Comparison of ENCODE assay signal across 9 mouse cellular contexts in genomic region chr7:34671911-34672310, GRCm38 (mm10). TPM values are rescaled to one million over a fixed set of nuclear protein-coding genes. Genes with fewer than 3 reads are reported as not detected.
DNase-seq lines count a peak whose midpoint lies in the region; ATAC-seq and TF ChIP-seq lines count a peak whose summit lies in the region.
"Had no signal": no experiment of that assay in that cellular context is flagged by ENCODE, and none has a peak within 500 bp of the region (broad histone marks: within the 10 kb centered on the region; RNA-seq: fewer than 3 reads in every experiment).

No protein-coding gene starts in this region.

- 0% methylated on average over 6 of the region's 6 CpGs for WGBS in intestine, embryonic 14.5 days

- TF ChIP-seq CTCF in gastrocnemius, adult 2 months (IDR thresholded peaks at IDR 0.05), result no peak

- no peak overlapping the region for H3K27ac ChIP-seq in gastrocnemius, adult 2 months
- H3K27ac ChIP-seq in intestine, embryonic 14.5 days (ENCODE audit: low read depth), result no peak overlapping the region

- no peaks in the 10 kb centered on the region for H3K9me3 ChIP-seq in intestine, embryonic 14.5 days (ENCODE audit: control insufficient read depth, low read length)

- H3K36me3 ChIP-seq in intestine, embryonic 14.5 days (ENCODE audit: control insufficient read depth, insufficient read depth, low read length), result no peaks in the 10 kb centered on the region

- DNase-seq in ZHBTc4 (ENCODE audit: low read depth, low spot score), result peak; percentile 92
- peak; percentile 92 to 95 for DNase-seq in cerebellum, postnatal 25 days
- peak; percentile 89 for DNase-seq in gastrocnemius, adult 2 months
- DNase-seq in intestine, embryonic 14.5 days (ENCODE audit: low spot score), result peak; percentile 97
- DNase-seq in left cerebral cortex, adult 8-10 months (ENCODE audit: low spot score in 2 of 2), result peak; percentile 62 to 87
- peak; percentile 91 to 96 for DNase-seq in right cerebral cortex, adult 2 months (ENCODE audit: low spot score in 2 of 2)
- DNase-seq in urinary bladder, adult 2 months (ENCODE audit: low spot score), result peak; percentile 80

- H3K9ac ChIP-seq in intestine, embryonic 14.5 days (ENCODE audit: low read length), result no peak overlapping the region

- H3K4me1 ChIP-seq in intestine, embryonic 14.5 days (replicated peaks; ENCODE audit: control insufficient read depth, insufficient read depth, low read length), result no peaks in the 10 kb centered on the region; the same call in 1 of the 2 replicates

- no peak overlapping the region for H3K4me2 ChIP-seq in intestine, embryonic 14.5 days (ENCODE audit: low read length)

- no peak overlapping the region for H3K4me3 ChIP-seq in gastrocnemius, adult 2 months
- H3K4me3 ChIP-seq in intestine, embryonic 14.5 days (ENCODE audit: low read depth, low read length), result no peak overlapping the region
- H3K4me3 ChIP-seq: megakaryocyte, embryonic 14.5 days had no signal

- H3K27me3 ChIP-seq in intestine, embryonic 14.5 days (replicated peaks; ENCODE audit: control insufficient read depth, insufficient read depth, low read length), result peaks cover 31% of the 10 kb centered on the region

- intact Hi-C loops in gastrocnemius, adult 2 months (cut with DNase I), result loop anchor here (1.0 to 10.0 kb wide), 6 partner anchors 55 to 333 kb away; partner anchors contain the start of gene Pepd

- peak; percentile 41 for ATAC-seq in intestine, embryonic 14.5 days (replicated peaks; ENCODE audit: low FRiP score, low TSS enrichment, low read depth)
- peak; percentile 95 for ATAC-seq in megakaryocyte progenitor cell, adult 5-6 weeks (replicated peaks; ENCODE audit: poor library complexity)

RNA-seq across cellular contexts. Expression of gene Kctd15, which starts 15.4 kb away (rescaled TPM):
- total RNA-seq in gastrocnemius, adult 2 months (2021), result 10 to 100 TPM; 41.4 to 47.1 TPM
- 10.0 and 14.7 TPM in 2 replicates for polyA plus RNA-seq in intestine, embryonic 14.5 days (2014; fragmentation: Nextera tagmentation; extraction: Ambion mirVana)
- 10 to 100 TPM; 10.5 to 12.8 (median 11.6) TPM for total RNA-seq in left cerebral cortex, adult 8-10 months (2022)
- 0.22 TPM in 1 of 2 replicates, not detected in the other for total RNA-seq in megakaryocyte progenitor cell, adult 5-6 weeks (2015)
- not detected in 2 replicates for total RNA-seq in megakaryocyte progenitor cell, adult 5-6 weeks (2017)
- polyA plus RNA-seq in urinary bladder, adult 2 months (2012; rRNA removed), result 63.9 and 67.8 TPM in 2 replicates

Comparison
In these comparisons a context has a peak if more than half of its experiments do, and no peak if none do; other contexts are left out.
1. RNA of gene Kctd15, which starts 15.4 kb away (total RNA-seq): 41.4 to 47.1 TPM in gastrocnemius, adult 2 months and 10.5 to 12.8 TPM in left cerebral cortex, adult 8-10 months; 0.22 TPM in megakaryocyte progenitor cell, adult 5-6 weeks; every median in the first group is over 4 times any median in the second.
2. Peak in every context shown above with its lines, with median percentiles within 50 percentile points of each other: DNase-seq.